Mouse (Mus musculus): Measurements from ENCODE around the gene F7.
"Not testable (repeated sequence)": the region's sequence is repeated elsewhere in the genome, so short reads cannot be mapped to it uniquely, and the experiment has no call there.

F7 gene

GRCm38 (mm10) chr8:13036346-13036812 is 10.5 kb downstream of the F7 start:
- DNase-seq, result peak; percentile 36

GRCm38 (mm10) chr8:13037015-13037414 is 11.2 kb downstream of the F7 start, which contains the start of gene F10:
F10 (plus strand) TSS chr8:13037308.
- peak; percentile 70 for DNase-seq

GRCm38 (mm10) chr8:13037569-13037968 is 11.7 kb downstream of the F7 start:
- DNase-seq, result no peak

- DNase-seq, result peak; percentile 47
These were observed 13.2 kb downstream of the F7 start for GRCm38 (mm10) chr8:13039054-13039453.

- DNase-seq, result no peak
These were observed 15.6 kb downstream of the F7 start for GRCm38 (mm10) chr8:13041459-13041858.

- no peak for DNase-seq
These were observed 21.8 kb downstream of the F7 start for GRCm38 (mm10) chr8:13047652-13048051.

- no peak for DNase-seq
These were observed 24.7 kb downstream of the F7 start for GRCm38 (mm10) chr8:13050550-13050949.

- peak; percentile 22 for DNase-seq
These were observed 31.5 kb downstream of the F7 start for GRCm38 (mm10) chr8:13057351-13057750.

GRCm38 (mm10) chr8:13060441-13061150 is 34.8 kb downstream of the F7 start, which contains the start of gene Proz:
Proz (plus strand) TSS chr8:13060914.
- no peak for DNase-seq

GRCm38 (mm10) chr8:13063112-13063511 is 37.3 kb downstream of the F7 start:
- peak; percentile 67 for DNase-seq

GRCm38 (mm10) chr8:13073255-13073654 is 47.4 kb downstream of the F7 start:
- DNase-seq, result no peak

- DNase-seq, result peak; percentile 67
These were observed 49.2 kb downstream of the F7 start for GRCm38 (mm10) chr8:13075044-13075443.

GRCm38 (mm10) chr8:13075579-13075978 is 49.7 kb downstream of the F7 start:
- not testable (repeated sequence) for DNase-seq

GRCm38 (mm10) chr8:13077542-13077941 is 51.7 kb downstream of the F7 start:
- no peak for DNase-seq

Measured in lung, postnatal 36 days (tissue).